Mouse (Mus musculus): ENCODE measurements around the gene Acaa1a. TPM values are rescaled to one million over a fixed set of nuclear protein-coding genes. Genes with fewer than 3 reads are reported as not detected.
A peak's percentile ranks its signal among the peaks of the same experiment; 100 is the strongest.

Acaa1a gene
- total RNA-seq (2021) = 10 to 100 TPM; 60.7 to 63.8 TPM

DNA sequence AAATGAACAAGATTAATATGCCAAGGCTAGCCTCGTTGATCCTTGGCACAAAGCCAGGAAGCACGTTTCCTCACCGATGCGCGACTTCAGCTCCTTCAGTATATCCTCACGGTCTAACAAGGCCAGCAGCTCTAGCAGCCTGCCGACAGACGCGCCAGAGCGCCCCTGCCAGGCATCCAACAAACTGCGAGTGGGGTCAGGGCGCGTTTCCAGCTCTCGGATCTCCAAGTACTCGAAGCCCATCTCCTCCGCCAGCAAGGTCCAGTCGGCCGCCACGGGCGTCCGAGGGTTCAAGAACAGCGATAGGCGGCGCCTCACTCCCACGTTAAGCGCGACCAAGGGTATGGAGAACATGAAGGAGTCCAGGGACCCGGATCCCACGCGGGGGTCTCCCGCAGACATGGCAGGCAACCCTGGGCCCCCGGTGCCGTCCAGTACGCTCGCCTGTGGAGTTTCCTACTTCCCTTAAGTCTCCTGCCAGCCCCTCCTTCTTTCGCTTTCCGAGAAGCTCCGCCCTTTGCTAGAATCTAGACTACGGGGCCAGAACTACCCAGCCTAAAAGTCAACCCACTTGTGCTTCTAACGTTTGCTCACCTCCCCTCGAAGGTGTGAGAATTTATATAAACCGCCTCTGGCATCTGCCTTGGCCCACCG is at the start of gene Acaa1a:
TSS of gene Acaa1a (plus strand) at position 119 of the 654 bp plus-strand sequence.
- DNase-seq = peak; percentile 75

DNA sequence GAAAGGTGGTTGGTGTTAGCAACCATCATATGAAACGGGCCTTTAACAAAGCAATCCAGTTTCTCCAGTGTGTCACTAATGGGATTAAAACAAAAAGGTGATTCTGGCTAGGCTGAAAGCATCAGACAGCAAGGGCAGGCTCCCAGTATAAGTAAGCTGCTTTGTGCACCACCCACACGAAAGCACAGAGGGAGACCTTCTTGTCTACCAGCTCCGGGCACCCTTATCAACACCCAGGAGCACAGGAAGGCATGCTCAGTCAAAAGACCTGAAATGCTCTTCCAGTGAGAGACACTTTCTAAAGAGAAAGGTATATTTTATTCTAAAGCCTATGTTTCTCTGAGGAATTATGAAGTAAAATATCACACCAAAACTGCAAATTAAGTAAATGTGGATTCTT is 48.7 kb upstream of the Acaa1a start:
- no peak for DNase-seq

DNA sequence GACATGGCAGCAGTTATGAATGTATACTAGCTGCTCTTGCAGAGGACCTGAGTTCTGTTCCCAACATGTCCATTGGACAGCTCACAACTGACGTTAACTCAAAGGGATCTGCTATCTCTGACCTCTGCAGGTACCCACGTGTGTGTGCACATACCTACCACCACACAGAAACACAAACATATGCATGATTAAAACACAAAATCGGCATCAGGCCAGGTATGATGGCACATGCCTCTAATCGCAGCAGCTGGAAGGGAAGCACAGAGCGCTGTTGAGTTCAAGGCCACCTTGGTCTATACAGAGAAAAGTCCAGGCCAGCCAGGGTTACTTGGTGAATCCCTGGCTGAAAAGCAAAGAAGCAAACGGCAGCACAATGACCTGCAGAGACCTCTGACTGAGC is 41.8 kb upstream of the Acaa1a start:
- DNase-seq = no peak

DNA sequence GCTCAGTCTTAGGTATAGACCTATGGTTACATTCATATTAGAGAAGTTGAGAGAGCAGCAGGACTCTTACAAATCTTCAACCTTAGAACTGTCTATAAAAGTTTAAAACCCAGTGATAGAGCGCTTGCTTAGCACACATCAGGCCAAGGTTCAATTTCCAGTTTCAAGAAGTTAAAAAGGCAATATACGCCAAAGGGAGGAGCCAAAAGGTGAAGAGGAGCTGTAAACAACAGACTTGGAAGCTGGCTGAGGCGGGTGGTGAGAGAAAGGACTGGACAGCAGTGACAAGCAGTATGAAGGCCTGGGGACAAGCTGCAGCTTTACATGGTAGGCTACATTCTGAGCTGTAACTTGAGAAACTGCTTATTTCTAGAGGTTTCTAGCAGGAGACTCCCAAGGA is 40.9 kb upstream of the Acaa1a start:
- DNase-seq = no peak

DNA sequence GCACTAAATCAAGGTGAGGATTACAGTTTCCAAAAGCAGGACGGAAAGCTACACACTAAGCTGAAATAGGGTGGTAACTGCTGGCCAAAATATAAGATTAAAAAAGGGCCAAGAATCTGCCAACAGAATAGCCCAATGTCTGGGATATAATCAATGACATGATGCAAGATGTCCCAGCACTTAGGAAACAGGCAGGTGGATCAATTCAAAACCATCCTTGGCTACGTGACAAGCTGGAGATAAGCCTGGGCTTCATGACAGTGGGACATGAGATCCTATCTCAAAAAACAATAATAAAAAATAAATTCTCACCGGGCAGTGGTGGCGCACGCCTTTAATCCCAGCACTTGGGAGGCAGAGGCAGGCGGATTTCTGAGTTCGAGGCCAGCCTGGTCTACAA is 33.6 kb upstream of the Acaa1a start:
- no peak for DNase-seq

DNA sequence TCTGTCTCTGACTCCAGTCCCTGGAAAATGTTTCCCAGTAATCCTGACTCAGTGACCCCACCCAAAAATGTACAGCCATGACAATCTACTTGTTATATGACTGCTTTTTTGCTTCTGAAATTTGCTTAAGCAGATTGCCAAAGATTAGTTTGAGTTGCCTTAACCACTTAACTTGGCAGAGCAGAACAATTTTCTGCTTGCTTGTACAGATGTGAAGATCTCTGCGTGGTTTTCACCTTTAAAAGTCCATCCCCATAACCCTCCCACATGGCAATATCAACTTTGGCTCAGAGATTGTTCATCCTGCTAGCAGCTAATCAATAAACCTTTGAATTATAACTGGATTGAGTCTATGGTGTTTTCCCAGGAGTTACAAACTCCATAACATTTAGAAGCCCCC is 30.4 kb upstream of the Acaa1a start:
- no peak for DNase-seq

DNA sequence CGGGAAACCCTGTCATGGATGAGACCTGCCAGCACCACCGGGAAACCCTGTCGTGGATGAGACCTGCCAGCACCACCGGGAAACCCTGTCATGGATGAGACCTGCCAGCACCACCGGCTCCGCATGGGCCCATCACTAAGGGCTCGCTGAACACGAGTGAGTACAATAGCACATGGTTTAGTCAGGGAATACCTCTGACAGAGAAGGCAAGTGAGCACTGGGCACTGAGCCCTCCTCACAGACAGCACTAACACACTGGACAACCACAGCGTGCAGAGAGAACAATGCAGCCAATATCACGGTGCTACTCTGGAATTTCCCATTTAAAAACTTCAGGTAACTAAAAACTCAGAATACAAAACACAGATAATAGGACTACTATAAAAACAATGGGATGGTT is 26.4 kb upstream of the Acaa1a start:
- no peak for DNase-seq

DNA sequence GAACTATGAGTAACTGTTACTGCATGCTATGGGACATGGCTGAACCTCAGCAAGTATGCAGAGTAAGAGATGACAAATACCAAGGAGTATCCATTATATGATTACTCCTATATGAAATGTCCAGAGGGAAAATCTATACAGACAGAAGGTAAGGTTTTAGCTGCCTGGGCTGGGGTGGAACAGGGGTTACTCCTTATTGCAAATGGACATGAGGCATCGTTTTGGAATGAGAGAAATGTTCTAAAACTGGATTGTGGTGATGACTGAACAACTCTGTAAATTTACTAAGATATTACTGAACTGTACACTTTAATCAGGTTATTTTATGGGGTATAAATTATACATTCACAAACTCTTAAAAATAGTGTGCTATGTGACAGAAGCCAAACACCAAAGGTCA is 20.6 kb upstream of the Acaa1a start:
- DNase-seq = no peak

DNA sequence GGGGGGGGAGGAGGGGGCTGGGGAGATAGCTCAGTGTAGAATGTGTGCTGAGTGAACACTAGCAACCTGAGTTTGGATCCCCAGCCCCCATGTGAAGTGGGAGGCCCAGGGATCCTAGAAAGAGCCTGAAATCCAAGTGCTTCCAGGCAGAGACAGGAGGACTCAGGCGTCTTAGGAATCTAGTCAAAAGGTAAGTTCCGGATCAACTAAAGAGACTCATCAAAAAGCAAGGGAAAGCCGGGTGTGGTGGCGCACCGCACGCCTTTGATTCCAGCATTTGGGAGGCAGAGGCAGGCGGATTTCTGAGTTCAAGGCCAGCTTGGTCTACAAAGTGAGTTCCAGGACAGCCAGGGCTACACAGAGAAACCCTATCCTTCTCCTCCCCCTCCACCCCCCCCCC is 19.0 kb upstream of the Acaa1a start:
- DNase-seq = no peak

DNA sequence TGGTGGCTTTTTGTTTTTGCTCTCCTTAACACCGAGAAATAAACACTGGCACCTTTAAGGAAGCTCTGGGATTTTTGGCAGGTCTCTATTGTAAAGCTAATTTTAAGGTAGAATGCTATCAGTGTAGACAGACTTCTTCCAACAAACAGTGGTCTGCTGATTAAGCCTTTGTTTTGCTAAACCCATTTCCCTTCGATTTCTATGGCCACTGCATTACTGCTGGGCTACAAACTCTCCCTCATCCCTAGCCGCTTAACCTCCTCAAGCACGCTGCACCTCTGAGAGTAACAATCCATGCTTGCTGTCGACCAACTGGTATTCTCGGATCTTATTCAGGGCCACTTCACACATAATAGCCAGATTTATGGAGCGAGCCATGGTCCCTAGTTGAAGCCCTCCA is 18.5 kb upstream of the Acaa1a start:
- no peak for DNase-seq

DNA sequence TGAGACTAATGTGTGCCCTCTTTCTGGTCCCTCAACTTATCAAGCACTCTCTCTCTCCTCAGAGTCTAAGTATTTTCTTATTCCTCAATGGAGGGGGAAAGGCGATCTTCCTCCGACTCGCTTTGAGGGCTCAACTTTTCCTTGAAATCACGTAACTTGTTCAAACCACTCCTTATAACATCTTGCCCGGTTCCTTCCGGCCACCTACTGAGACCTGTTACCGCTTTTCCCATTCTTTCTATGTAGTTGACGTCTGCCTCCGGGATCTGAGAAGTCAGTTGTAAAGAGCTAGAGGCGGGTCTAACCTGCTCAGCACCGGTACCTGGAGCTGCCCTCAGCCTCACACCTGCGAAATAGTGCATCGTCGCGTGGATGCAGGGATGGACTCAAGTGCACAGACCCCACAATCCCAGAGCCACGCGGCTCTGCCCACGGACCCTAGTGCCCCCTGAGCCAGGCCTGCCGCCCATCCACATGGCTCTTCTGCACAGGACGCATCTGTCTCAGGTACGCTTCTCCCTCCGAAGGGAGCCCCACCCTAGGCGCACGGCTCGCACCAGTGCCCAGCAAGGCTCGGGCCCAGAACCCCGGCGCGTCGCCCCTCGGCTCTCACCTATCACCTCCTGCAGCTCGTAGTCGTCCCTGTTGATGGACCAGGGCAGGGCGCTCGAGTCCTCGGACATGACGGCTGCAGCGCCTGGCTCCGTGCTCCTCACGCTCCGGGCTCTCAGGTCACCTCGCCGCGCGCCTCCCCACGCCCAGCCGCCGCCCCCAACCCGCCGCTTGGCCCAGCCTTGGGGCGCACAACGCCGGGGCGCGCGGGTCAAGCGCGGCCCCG is 17.9 kb upstream of the Acaa1a start:
- no peak for DNase-seq

DNA sequence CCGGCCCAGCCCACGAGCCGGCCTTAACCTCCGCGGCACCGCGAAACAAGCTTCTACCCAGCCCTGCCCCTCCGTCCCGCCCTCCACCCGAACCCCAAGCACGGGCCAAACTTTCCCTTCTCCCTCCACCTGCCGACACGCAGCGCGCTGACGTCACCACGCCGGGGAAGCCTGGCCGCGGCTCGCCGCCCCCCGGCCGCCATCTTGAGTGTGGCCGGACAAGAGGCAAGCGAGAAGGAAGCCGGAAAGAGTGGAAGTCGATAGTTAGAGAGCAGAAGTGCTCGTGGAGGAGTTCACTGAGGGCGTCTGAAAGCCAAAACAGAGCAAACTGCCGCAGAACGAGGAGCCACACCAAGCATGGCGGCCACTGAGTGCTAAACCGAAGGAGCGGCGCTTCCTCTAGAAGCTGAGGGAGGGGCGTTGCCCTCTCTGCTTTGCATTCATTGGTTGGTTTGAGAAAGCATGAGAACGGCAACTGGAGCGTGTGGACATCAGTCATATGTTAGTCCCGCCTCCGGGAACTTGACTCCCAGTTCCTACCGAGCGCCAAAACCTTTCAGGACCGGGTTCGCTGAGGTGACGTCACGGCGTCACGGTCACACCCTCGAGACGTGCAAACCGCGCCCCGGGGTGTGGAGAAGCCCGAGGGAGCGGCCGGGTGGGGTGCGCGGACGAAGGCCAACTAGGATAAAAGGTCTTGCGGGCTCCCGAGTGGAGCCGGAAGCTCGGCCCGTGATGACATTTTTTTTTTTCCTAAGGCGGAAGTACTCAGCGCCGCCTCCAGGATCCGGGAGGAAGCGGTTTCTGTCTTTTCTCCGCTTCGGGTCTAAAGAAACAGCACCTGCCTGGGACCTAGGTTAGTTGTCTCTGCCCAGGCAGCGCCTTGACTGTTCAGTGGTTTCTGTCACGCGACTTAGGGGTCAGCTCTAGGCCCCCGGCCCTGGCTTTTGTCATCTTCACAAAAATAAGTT is 16.9 kb upstream of the Acaa1a start, which contains the start of gene Oxsr1:
TSS of gene Oxsr1 (minus strand) at position 139 of the 971 bp plus-strand sequence.
- DNase-seq = peak; percentile 99

DNA sequence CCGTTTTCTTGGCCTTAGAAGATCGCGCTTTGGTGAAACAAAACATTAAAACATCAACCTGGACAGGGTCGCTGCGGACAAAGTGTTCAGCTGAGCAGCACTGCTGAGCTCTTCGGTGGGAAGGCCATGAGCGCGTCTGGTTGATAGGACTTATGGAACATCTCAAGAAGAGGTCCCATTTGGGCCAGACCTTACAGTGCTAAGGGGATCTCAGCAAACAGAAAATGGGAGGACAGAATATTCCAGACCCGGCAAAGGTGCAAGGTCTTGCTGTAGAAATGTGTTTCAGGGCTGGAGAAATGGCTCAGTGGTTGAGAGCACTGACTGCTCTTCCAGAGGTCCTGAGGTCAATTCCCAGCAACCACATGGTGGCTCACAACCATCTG is 16.2 kb upstream of the Acaa1a start:
- DNase-seq = no peak

DNA sequence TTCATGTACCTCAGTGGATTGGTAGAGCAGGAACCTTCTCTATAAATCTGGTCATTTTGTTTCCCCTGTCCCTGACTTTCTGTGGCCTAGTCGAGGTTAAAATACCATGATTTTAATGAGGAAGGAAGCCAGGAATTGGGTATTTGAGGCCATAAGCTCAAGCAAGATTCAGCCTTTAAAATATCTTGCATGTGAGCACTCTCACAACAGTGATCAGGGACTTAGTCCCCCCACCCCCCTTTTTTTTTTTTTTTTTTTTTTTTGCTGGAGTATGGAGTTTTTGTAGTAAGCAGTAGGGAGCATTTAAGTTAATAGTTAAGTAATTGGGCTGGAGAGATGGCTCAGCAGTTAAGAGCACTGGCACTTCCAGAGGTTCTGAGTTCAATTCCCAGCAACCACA is 15.3 kb upstream of the Acaa1a start:
- no peak for DNase-seq

DNA sequence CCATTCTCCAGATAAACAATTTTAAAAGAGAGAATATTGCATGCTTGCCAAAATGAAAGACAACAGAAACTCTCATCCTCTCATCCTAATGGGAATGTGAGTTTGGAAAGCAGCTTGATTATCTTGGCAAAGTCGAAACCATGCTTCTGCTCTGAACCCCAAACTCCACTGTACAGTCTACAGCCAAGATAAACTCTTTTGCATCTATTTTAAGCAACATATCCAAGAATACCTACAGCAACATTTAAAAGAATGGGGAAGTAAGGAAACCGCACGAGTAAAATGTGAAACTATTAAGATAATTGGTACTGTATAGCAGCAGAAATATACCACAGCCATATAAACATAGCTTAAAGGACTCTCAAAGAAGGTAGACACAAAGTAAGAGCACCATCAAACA is 11.0 kb upstream of the Acaa1a start:
- no peak for DNase-seq

DNA sequence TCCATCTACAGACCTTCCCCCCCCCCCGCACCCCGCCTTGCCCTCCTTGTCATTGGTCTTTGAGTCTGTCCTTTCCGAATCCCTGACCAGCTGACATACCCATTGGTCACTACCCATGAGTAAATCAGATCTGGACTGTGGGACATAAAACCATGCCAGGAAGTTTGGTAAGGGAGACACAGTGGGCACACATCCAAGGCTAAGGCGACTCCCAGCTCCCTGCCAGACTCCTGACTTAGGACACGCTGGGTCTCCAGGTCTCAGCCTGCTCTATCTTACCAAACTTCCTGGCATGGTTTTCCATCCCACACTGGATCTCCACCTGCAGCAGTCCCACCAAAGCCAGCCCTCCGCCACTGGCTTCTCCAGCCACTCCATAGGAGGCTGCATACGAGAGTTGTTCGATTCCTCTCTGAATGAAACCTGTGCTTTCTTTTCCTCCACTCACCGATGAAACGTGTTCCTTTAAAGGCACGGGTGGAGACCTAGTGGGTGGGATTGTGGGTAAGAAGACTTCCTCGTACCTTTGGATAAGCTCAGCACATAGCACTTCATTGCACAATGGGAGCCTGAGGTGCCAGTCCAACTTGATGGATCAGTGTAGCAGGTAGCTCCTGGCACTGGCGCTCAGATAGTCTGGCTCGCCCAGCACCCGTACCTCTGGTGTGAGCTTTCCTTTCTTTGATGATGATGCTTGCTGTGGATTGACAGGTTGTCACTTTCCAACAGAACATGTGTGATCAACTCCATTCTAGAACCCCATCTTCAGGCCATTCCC is 9.1 kb upstream of the Acaa1a start:
- DNase-seq = no peak

DNA sequence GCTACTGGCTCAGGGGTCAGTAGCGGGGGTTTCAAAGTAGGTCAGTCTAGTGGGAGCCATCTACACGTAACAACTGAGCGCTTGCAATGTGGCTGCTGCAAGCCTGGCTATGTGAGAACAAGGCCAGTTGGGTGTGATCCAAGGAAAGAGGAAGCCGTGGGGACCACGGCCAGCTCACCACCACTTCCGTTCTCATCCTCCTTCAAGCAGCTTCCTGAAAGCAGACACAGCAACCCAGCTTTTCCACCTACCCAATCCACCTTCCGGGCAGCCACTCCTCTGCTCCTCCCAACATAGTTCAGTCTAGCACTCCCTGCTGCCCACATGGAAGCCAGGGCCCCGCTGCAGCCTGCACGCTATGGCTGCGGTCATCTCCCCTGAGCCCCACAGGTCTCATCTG is 5.2 kb upstream of the Acaa1a start:
- DNase-seq = peak; percentile 68

DNA sequence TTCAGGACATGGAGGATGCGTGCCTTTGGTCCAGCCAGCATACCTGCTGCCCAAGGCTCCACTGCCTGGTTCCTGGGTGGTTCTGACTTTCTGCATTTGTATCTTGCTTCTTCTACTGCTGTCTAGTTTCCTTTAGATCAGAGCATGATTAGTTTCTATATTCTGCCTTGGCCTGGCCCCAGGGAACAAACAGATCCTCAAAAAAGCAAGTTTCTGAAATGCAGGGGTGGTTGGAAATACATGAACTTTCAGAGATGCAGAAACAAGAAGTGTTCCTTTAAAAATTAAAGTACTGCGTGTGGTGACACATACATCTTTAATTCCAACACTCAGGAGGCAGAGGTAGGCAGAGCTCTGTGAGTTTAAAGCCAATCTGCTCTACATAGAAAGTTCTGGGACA is 4.6 kb upstream of the Acaa1a start:
- DNase-seq = no peak

DNA sequence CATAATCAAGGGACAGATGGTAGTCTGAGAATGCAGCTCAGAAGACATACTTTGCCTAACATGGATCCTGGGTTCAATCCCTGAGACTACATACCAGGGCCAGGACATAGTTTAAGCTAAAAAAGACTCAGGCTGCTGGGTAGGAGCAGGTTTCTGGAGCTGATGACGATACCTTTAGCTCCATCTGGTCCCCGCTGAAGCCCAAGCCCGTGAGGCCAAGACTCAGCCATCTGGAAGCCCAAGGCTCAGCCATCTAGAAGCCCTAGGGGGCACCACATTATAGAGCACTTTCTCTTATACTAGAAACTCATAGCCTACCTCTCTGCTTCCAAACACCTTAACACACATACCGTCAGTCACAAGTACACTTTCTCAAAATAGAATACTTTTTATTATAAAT is 3.9 kb upstream of the Acaa1a start:
- no peak for DNase-seq

DNA sequence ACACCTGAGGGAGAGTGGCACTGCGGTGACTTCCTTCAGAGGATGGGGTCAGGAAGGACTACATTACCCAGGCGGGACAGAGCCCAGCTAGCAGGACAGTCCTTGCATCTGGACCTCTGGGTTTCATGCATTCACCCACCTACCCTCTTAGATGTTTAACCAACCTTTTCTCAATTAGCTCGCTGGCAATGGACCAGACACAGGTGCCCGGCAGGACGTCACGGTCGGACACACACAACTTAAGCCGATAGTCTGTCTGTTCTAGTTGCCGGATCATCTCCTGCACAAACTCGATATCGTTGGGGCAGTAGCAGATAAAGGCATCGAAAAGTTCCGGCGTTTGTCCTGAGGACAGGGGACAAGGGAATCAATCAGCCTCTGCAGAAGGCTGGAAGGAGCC is 1.6 kb upstream of the Acaa1a start:
- no peak for DNase-seq

DNA sequence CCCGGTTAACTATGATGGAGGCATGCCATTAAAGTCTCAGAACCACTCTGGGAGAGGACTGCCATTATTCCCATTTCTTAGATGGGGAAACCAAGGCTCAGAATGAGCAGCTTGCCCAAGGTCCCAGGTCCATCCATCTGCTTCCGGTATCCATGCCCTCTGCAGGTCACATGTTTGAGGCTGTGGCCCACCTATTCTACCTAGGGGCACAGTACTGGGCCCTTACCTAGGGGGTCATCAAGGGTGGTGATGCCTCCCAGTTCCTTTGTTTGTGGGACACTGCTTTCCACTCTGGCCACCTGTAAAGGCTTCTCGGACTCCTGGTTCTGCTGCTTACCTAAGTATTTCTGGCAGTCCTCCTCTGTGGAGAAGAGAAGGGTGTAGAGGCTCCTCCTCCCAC is 1.1 kb upstream of the Acaa1a start:
- no peak for DNase-seq

DNA sequence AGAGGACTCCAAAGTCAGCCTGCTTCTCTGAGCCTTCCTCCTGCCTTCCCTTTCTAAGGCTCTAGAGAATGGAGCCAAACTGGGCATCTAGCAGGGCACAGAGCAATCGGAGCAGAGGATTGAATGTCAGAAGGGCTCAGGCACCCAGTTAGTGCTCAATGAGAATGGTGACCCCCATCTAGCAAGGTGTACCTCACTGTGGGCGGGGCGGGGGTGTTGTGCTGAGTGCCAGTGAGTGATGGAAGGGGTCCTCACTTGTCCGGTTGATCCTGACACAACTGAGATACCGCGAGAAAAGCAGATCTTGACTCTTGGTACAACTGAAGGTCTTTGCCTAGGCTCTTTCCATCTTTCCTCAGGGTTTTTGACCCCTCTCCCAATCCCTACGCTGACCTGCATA is 370 bp upstream of the Acaa1a start:
- no peak for DNase-seq
